8 mouse cellular contexts compared by ENCODE assay signal in genomic region chr7:133088830-133089261, GRCm38 (mm10). TPM values are rescaled to one million over a fixed set of nuclear protein-coding genes. Genes with fewer than 3 reads are reported as not detected.
A peak's percentile ranks its signal among the peaks of the same experiment; 100 is the strongest.
DNase-seq lines count a peak whose midpoint lies in the region; ATAC-seq and TF ChIP-seq lines count a peak whose summit lies in the region.

No protein-coding gene starts in this region.

- no peak for TF ChIP-seq CTCF in kidney, postnatal 0 days (IDR thresholded peaks at IDR 0.05; ENCODE audit: low read depth)

- H3K9ac ChIP-seq in hindbrain, embryonic 12.5 days = no peak overlapping the region
- peak overlapping the region; percentile 35; the same call in 1 of the 2 replicates for H3K9ac ChIP-seq in kidney, postnatal 0 days (ENCODE audit: low read depth, low read length)
- no peak overlapping the region for H3K9ac ChIP-seq in liver, embryonic 16.5 days (ENCODE audit: low read depth, low read length)

- H3K9me3 ChIP-seq in hindbrain, embryonic 12.5 days (replicated peaks) = no peaks in the 10 kb centered on the region
- H3K9me3 ChIP-seq in hindbrain, embryonic 10.5 days = no peaks in the 10 kb centered on the region
- H3K9me3 ChIP-seq in heart, embryonic 10.5 days = no peaks in the 10 kb centered on the region
- no peaks in the 10 kb centered on the region for H3K9me3 ChIP-seq in kidney, postnatal 0 days (replicated peaks; ENCODE audit: low read length)
- no peaks in the 10 kb centered on the region for H3K9me3 ChIP-seq in liver, embryonic 16.5 days (replicated peaks; ENCODE audit: control insufficient read depth, low read length)

- H3K4me2 ChIP-seq in hindbrain, embryonic 12.5 days (replicated peaks) = no peak overlapping the region
- peak overlapping the region; percentile 11; the same call in 1 of the 2 replicates for H3K4me2 ChIP-seq in kidney, postnatal 0 days (ENCODE audit: low read length)
- no peak overlapping the region for H3K4me2 ChIP-seq in liver, embryonic 16.5 days (ENCODE audit: low read depth, low read length)

- peaks cover 39% of the 10 kb centered on the region for H3K4me1 ChIP-seq in hindbrain, embryonic 12.5 days
- peaks cover 41% of the 10 kb centered on the region for H3K4me1 ChIP-seq in hindbrain, embryonic 10.5 days (replicated peaks)
- H3K4me1 ChIP-seq in heart, embryonic 10.5 days = peaks cover 59% of the 10 kb centered on the region
- H3K4me1 ChIP-seq in kidney, postnatal 0 days (replicated peaks; ENCODE audit: insufficient read depth, low read length) = peaks cover 22% of the 10 kb centered on the region
- no peaks in the 10 kb centered on the region for H3K4me1 ChIP-seq in liver, embryonic 16.5 days (ENCODE audit: control insufficient read depth, low read depth, low read length)

- 54% methylated on average over 11 of the region's 11 CpGs for WGBS in hindbrain, embryonic 12.5 days
- 63% methylated on average over 11 of the region's 11 CpGs for WGBS in hindbrain, embryonic 10.5 days
- WGBS in heart, embryonic 10.5 days = 45% methylated on average over 11 of the region's 11 CpGs
- WGBS in kidney, postnatal 0 days = 29% methylated on average over 11 of the region's 11 CpGs
- WGBS in liver, embryonic 16.5 days (ENCODE audit: insufficient replicate concordance) = 66% methylated on average over 11 of the region's 11 CpGs

- no peaks in the 10 kb centered on the region for H3K27me3 ChIP-seq in hindbrain, embryonic 12.5 days
- no peaks in the 10 kb centered on the region for H3K27me3 ChIP-seq in hindbrain, embryonic 10.5 days (ENCODE audit: insufficient read depth, poor library complexity, severe bottlenecking)
- H3K27me3 ChIP-seq in heart, embryonic 10.5 days (ENCODE audit: insufficient read depth, poor library complexity, severe bottlenecking) = no peaks in the 10 kb centered on the region
- no peaks in the 10 kb centered on the region for H3K27me3 ChIP-seq in kidney, postnatal 0 days (ENCODE audit: insufficient read depth, low read length)
- H3K27me3 ChIP-seq in liver, embryonic 16.5 days (ENCODE audit: control insufficient read depth, insufficient read depth, low read depth, low read length) = no peaks in the 10 kb centered on the region

- DNase-seq in hindbrain, embryonic 10.5 days (ENCODE audit: low spot score) = no peak
- peak; percentile 77 to 78 for DNase-seq in cerebellum, postnatal 36 days
- no peak for DNase-seq in heart, embryonic 10.5 days (ENCODE audit: low spot score)
- peak; percentile 54 for DNase-seq in kidney, postnatal 0 days (ENCODE audit: low spot score)
- peak; percentile 59 for DNase-seq in right cerebral cortex, adult 18-20 months
- no peak for DNase-seq in yolk sac, embryonic 10.5 days (ENCODE audit: low spot score)

- peak overlapping the region; percentile 73 for H3K27ac ChIP-seq in hindbrain, embryonic 12.5 days
- H3K27ac ChIP-seq in hindbrain, embryonic 10.5 days = no peak overlapping the region; the same call in 1 of the 2 replicates
- H3K27ac ChIP-seq in heart, embryonic 10.5 days = peak overlapping the region; percentile 76
- peak overlapping the region; percentile 38 for H3K27ac ChIP-seq in kidney, postnatal 0 days
- H3K27ac ChIP-seq in liver, embryonic 16.5 days (ENCODE audit: low read length) = peak overlapping the region; percentile 46

- 0 out of 2 replicates have a peak, but pooled peaks cover 5% of the 10 kb centered on the region for H3K36me3 ChIP-seq in hindbrain, embryonic 12.5 days
- peaks cover 39% of the 10 kb centered on the region for H3K36me3 ChIP-seq in hindbrain, embryonic 10.5 days
- H3K36me3 ChIP-seq in heart, embryonic 10.5 days = peaks cover 8% of the 10 kb centered on the region; the same call in 1 of the 2 replicates
- H3K36me3 ChIP-seq in kidney, postnatal 0 days (ENCODE audit: insufficient read depth, low read length) = no peaks in the 10 kb centered on the region
- H3K36me3 ChIP-seq in liver, embryonic 16.5 days (ENCODE audit: control insufficient read depth, insufficient read depth) = no peaks in the 10 kb centered on the region

- no peak for ATAC-seq in hindbrain, embryonic 12.5 days (ENCODE audit: low FRiP score)
- 0 out of 2 replicates have a peak, but pooled peaks have one; percentile 29 for ATAC-seq in kidney, postnatal 0 days (replicated peaks; ENCODE audit: low FRiP score, low read depth)
- ATAC-seq in liver, embryonic 16.5 days (ENCODE audit: low read depth) = no peak

- H3K4me3 ChIP-seq in hindbrain, embryonic 12.5 days = no peak overlapping the region
- no peak overlapping the region for H3K4me3 ChIP-seq in hindbrain, embryonic 10.5 days
- no peak overlapping the region for H3K4me3 ChIP-seq in heart, embryonic 10.5 days
- no peak overlapping the region for H3K4me3 ChIP-seq in kidney, postnatal 0 days (replicated peaks; ENCODE audit: low read depth, low read length)
- H3K4me3 ChIP-seq in liver, embryonic 16.5 days (ENCODE audit: low read depth, low read length) = no peak overlapping the region

RNA-seq across cellular contexts. Expression of gene Fgfr2, which starts 34.3 kb away (rescaled TPM):
- polyA plus RNA-seq in hindbrain, embryonic 12.5 days (2016; fragmentation: Nextera tagmentation; extraction: Ambion mirVana) = 79.0 and 81.1 TPM in 2 replicates
- polyA plus RNA-seq in hindbrain, embryonic 10.5 days (2016; fragmentation: Nextera tagmentation; extraction: Ambion mirVana) = 87.4 and 92.5 TPM in 2 replicates
- polyA plus RNA-seq in heart, embryonic 10.5 days (2016; fragmentation: Nextera tagmentation; extraction: Ambion mirVana) = 23.6 and 46.6 TPM in 2 replicates
- polyA plus RNA-seq in kidney, postnatal 0 days (2015; fragmentation: Nextera tagmentation; extraction: Ambion mirVana) = 79.8 and 88.6 TPM in 2 replicates
- polyA plus RNA-seq in liver, embryonic 16.5 days (2015; fragmentation: Nextera tagmentation; extraction: Ambion mirVana) = 10.3 and 11.4 TPM in 2 replicates

RNA-seq across cellular contexts. Expression of gene Ctbp2, which starts 35.3 kb away (rescaled TPM):
- 110 and 115 TPM in 2 replicates for polyA plus RNA-seq in hindbrain, embryonic 12.5 days (2016; fragmentation: Nextera tagmentation; extraction: Ambion mirVana)
- 119 and 123 TPM in 2 replicates for polyA plus RNA-seq in hindbrain, embryonic 10.5 days (2016; fragmentation: Nextera tagmentation; extraction: Ambion mirVana)
- 60.1 and 75.7 TPM in 2 replicates for polyA plus RNA-seq in heart, embryonic 10.5 days (2016; fragmentation: Nextera tagmentation; extraction: Ambion mirVana)
- polyA plus RNA-seq in kidney, postnatal 0 days (2015; fragmentation: Nextera tagmentation; extraction: Ambion mirVana) = 89.1 and 95.9 TPM in 2 replicates
- 6.6 and 6.8 TPM in 2 replicates for polyA plus RNA-seq in liver, embryonic 16.5 days (2015; fragmentation: Nextera tagmentation; extraction: Ambion mirVana)

Comparison
In these comparisons a context has a peak if more than half of its experiments do, and no peak if none do; other contexts are left out.
1. DNase-seq: peak in cerebellum, postnatal 36 days (2 of 2), kidney, postnatal 0 days (single experiment) and right cerebral cortex, adult 18-20 months (single experiment); none in hindbrain, embryonic 10.5 days (single experiment), heart, embryonic 10.5 days (single experiment) and yolk sac, embryonic 10.5 days (single experiment).